Mouse (Mus musculus) liver, adult 2 months (tissue): Measurements from ENCODE around the gene Fam76a. TPM values are rescaled to one million over a fixed set of nuclear protein-coding genes. Genes with fewer than 3 reads are reported as not detected.
A peak's percentile ranks its signal among the peaks of the same experiment; 100 is the strongest.

ENCODE experiments used
- DNase-seq: peaks from one replicate; pipeline ENCODE4 v3.0.0-alpha.2; 2011; ENCODE audit warnings: low read depth, low spot score; ENCODE audit errors: extremely low read depth
- H3K27ac ChIP-seq: fragments of 200-500 bp; replicated peaks from 2 replicates; pipeline ENCODE4 v1.5.1; 2012; ENCODE audit warnings: low read depth, mild to moderate bottlenecking, control low read depth, inconsistent platforms, low read length; ENCODE audit not compliant: insufficient read depth
- H3K27me3 ChIP-seq: fragments of 200-500 bp; 2 replicates; pipeline ENCODE4 v1.6.1; 2012; ENCODE audit warnings: mild to moderate bottlenecking, moderate library complexity, low read length, inconsistent platforms; ENCODE audit not compliant: control insufficient read depth, insufficient read depth
- H3K36me3 ChIP-seq: fragments of 200-500 bp; 2 replicates; pipeline ENCODE4 v1.6.1; 2012; ENCODE audit warnings: low read length, inconsistent platforms; ENCODE audit not compliant: control insufficient read depth, insufficient read depth
- H3K4me1 ChIP-seq: fragments of 200-500 bp; 2 replicates; pipeline ENCODE4 v1.6.1; 2011; ENCODE audit warnings: low read length; ENCODE audit not compliant: control insufficient read depth, insufficient read depth
- H3K4me3 ChIP-seq: fragments of 200-500 bp; 2 replicates; pipeline ENCODE4 v1.5.1; 2011; ENCODE audit warnings: low read depth, mild to moderate bottlenecking, control low read depth, low read length, moderate library complexity; ENCODE audit not compliant: insufficient read depth
- H3K79me2 ChIP-seq: fragments of 200-500 bp; 2 replicates; pipeline ENCODE4 v1.6.1; 2012; ENCODE audit warnings: inconsistent platforms, mild to moderate bottlenecking, low read length, moderate library complexity; ENCODE audit not compliant: control insufficient read depth, insufficient read depth
- H3K9ac ChIP-seq: fragments of 200-500 bp; 2 replicates; pipeline ENCODE4 v1.6.1; 2012; ENCODE audit warnings: low read depth, mild to moderate bottlenecking, control low read depth, inconsistent platforms, low read length
- CTCF ChIP-seq: fragments of 200-500 bp; IDR thresholded peaks from 2 replicates; pipeline ENCODE4 v1.5.1; 2011; ENCODE audit warnings: low read depth, low read length, control low read depth
- POLR2A ChIP-seq: fragments of 200-500 bp; IDR thresholded peaks from 2 replicates; pipeline ENCODE4 v1.6.1; 2011; ENCODE audit warnings: low read length, control low read depth; ENCODE audit not compliant: insufficient read depth; ENCODE audit errors: extremely low read depth
- WGBS: fragments of 180-500 bp; shearing (Covaris S2); methylation state at CpG from one replicate; pipeline ENCODE4 v1.1.7; 2018; 5-methylcytosine and 5-hydroxymethylcytosine counted together
- polyA plus RNA-seq: library from polyadenylated mRNA; depleted of rRNA; stranded (reverse); fragments of >200 nt; gene quantifications from 2 replicates; pipeline ENCODE4 v1.2.3, GENCODE M21; 2012
- total RNA-seq: library from RNA; depleted of rRNA; stranded (reverse); fragments of >200 nt; gene quantifications from 2 replicates; pipeline ENCODE4 v1.2.3, GENCODE M21; 2014

Fam76a gene
- total and polyA plus RNA-seq, 2 experiments, result 5.8 to 11.3 TPM

DNA sequence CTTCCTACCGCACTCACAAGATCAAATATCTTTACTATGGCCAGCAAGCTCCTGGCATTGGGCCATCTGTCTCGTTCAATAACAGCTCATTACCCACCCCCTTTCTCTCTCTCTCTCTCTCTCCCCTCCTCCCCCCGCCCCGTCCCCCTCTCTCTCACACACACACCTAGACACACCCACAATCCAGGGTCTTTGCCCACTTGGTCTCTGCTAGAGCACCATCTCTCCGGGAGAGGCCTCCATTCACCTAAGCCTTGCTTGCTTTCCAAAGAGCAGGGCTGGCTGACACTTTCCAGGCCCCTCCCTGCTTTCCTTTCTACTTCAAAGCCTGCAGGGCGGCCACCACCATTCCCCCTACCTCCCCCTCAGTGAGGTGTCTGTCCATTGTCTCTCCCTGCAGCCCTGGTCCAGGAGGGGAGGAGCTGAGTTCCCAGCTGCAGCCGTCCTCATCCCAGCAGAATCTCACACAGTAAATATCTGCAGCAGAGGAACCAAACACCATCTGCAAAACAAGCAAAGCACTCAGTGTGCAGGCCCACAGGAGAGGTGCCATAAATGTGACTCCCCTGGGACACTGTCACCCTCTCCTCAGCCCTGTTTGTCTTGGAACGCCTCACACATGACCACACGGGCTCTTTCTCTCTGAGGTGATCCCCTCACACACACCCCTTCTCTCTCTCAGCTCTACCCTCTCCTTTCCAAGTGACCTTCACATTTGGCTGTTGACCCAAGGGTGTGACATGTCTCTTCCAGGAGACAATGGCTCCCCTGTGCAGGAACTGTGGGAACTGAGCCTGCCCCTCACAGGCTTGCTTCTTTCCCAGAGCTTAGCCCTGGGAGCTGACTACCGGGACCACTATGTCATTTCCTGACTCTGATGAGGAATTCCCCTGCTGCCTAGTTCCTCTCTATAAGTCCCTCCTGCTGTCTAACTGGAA is 36.7 kb upstream of the Fam76a start:
- Histone ChIP-seq H3K27me3 (no peaks in the 10 kb centered on the region), H3K27ac (peak overlapping the region; percentile 71), H3K79me2 (no peaks in the 10 kb centered on the region), H3K4me1 (peaks cover 25% of the 10 kb centered on the region), H3K9ac (peak overlapping the region; percentile 10; the same call in 1 of the 2 replicates), H3K36me3 (no peaks in the 10 kb centered on the region), H3K4me3 (no peak overlapping the region)
- 16% methylated on average over 10 of the region's 10 CpGs for WGBS
- no peak for TF ChIP-seq POLR2A
- TF ChIP-seq CTCF, result no peak
- no peak for DNase-seq

DNA sequence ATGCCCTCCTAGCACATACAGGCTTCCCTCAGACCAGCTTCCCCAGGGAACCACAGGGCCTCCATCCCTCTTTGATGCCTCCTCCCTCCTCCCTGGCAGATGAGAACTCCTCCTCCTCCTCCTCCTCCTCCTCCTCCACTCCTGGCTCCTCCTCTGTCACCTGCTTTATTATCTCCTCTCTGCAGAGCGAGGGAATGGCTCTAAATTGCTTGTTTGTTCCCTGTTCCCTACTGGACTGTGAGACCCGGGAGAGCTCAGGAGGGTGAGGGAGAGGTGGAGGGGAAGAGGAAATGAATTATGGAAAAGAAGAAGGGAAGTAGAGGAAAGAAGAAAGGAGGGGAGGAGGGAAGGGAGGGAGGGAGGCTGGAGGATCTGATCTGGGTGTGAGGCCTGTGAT is 33.0 kb upstream of the Fam76a start:
- Histone ChIP-seq H3K27me3 (no peaks in the 10 kb centered on the region), H3K4me3 (no peak overlapping the region), H3K79me2 (no peaks in the 10 kb centered on the region), H3K4me1 (peaks cover 16% of the 10 kb centered on the region), H3K9ac (no peak overlapping the region), H3K36me3 (no peaks in the 10 kb centered on the region), H3K27ac (no peak overlapping the region)
- DNase-seq, result no peak
- TF ChIP-seq CTCF (no peak), POLR2A (no peak)
- WGBS, result 64% methylated on average over 2 of the region's 2 CpGs

DNA sequence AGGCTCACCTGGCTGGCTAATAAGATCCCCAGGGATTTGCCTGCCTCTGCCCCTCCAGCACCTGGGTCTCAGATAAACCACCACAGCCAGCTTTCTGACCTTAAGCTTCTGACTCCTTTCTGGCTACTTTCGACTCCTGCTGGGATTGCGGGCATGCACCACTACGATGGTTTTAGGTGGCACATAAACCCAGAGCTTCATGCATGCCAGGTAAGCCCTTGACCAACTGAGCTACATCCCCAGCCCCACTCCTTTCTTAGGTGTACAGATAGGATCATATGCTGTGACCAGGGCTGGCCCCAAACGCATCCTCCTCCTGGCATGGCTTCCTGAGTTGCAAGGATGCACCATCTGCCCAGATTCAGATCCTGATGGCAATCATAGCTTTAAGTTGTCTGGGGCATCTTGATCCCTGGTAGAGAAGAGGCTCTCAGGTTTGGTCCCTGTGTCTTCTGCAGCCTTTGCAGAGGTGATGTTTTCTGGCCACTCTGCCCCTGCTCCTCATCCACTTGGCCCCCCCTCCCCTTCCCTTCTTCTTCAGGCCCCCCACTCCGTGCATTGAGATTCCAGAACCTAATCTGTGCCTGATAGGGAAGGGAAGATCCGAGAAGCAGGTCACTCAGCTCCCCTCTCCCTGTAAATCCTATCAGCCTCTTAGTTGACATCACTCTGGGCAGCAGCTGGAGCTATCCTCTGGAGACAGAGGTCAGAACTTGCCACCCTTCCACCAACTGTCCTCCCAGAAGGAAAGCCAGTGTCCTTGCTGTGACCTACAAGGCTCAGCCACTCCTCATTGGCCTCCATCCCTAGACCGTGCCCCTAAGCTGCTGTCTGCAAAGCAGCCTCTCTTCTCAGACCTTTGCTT is 32.4 kb upstream of the Fam76a start:
- 90% methylated on average over 7 of the region's 7 CpGs for WGBS
- DNase-seq, result no peak
- Histone ChIP-seq H3K4me1 (peaks cover 9% of the 10 kb centered on the region), H3K27me3 (no peaks in the 10 kb centered on the region), H3K9ac (no peak overlapping the region), H3K36me3 (no peaks in the 10 kb centered on the region), H3K4me3 (no peak overlapping the region), H3K79me2 (no peaks in the 10 kb centered on the region), H3K27ac (no peak overlapping the region)
- TF ChIP-seq CTCF, result no peak
- no peak for TF ChIP-seq POLR2A

DNA sequence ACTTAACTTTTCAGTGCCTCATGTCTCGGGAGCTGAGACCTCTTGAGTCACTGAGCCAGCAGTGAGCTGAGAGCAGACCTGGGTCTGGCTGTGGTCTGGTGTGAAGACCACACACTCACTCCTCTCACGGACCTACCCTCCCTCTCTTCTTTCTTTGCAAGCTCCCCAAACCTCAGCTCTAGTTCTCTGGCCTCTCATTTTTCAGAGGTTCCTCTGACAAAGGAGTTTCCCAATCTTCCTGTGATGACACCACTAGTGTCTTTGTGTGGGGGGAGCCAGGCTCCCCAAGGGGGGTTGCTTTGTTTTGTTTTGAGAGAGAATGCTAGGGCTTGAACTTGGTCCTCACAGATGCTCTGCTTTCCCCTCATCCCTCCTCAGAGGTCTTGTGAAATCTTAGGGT is 28.6 kb upstream of the Fam76a start:
- H3K27me3 ChIP-seq, result no peaks in the 10 kb centered on the region
- H3K4me1 ChIP-seq, result peaks cover 10% of the 10 kb centered on the region
- no peaks in the 10 kb centered on the region for H3K36me3 ChIP-seq
- H3K27ac ChIP-seq, result no peak overlapping the region
- no peak for TF ChIP-seq CTCF
- no peak for TF ChIP-seq POLR2A
- no peak overlapping the region for H3K9ac ChIP-seq
- DNase-seq, result no peak
- no peak overlapping the region for H3K4me3 ChIP-seq
- WGBS, result 81% methylated on average over 2 of the region's 2 CpGs
- H3K79me2 ChIP-seq, result no peaks in the 10 kb centered on the region

DNA sequence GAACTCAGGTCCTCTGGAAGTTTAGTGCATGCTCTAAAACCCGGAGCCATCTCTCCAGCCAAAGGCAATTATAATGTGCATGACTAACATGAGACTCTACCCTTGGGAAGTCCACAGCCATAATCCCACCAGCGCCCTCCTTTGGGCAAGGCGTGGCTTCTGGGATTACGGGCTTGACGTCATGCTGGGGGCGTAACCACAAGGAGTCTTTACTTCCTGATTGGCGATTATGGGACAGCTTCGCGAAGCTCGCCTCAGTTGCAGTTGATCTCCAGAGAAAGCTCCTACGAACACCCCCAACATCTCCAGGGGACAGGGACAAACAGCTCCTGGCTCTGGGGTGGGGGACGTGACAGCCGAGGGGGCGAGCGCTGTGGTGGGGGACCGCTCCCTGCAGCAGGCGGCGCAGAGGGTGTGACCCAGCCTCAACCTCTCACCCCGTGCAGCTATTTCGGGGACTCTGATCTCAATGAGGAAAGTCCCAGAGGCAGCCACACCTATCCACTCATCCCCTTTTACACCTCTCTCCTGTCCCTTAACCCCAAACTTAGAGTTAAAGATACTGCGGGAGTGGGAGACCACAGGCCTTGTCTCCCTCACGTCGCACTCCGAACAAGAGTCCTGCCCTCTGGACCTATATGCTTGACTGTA is 27.6 kb upstream of the Fam76a start:
- no peak overlapping the region for H3K27ac ChIP-seq
- no peak for DNase-seq
- WGBS, result 60% methylated on average over 24 of the region's 24 CpGs
- no peaks in the 10 kb centered on the region for H3K79me2 ChIP-seq
- TF ChIP-seq CTCF (no peak), POLR2A (no peak)
- no peak overlapping the region for H3K9ac ChIP-seq
- peaks cover 11% of the 10 kb centered on the region for H3K4me1 ChIP-seq
- no peaks in the 10 kb centered on the region for H3K27me3 ChIP-seq
- no peaks in the 10 kb centered on the region for H3K36me3 ChIP-seq
- H3K4me3 ChIP-seq, result no peak overlapping the region
